ENCODE assay signal across 8 mouse cellular contexts in the genomic region with DNA sequence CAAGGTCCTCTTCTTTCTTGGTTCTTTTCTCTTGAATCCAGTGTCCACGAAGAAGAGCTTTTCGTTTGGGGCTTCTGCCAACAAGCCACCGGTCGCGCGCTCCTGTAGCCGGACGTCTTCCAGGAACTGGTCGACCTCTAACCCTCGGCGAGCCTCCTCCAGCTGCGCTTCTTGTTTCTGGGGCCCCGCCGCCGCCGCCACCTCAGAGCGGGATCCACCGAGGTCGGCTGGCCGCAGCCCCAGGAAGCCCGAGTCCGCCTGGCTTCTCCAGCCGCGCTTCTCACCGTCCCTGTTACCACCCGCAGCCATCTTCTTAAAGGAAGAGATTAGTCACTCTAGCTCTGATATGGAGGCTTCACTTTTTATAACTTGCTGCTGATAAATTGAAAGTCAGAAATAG.
DNase-seq lines count a peak whose midpoint lies in the region; ATAC-seq and TF ChIP-seq lines count a peak whose summit lies in the region.

No protein-coding gene starts in this region.

- intact Hi-C loops in left cerebral cortex, postnatal 36 days (cut with DNase I), result no loop called here

- peak overlapping the region; percentile 34 for H3K4me3 ChIP-seq in forebrain, embryonic 10.5 days
- no peak overlapping the region for H3K4me3 ChIP-seq in forebrain, embryonic 16.5 days (replicated peaks; ENCODE audit: low read length)
- no peak overlapping the region for H3K4me3 ChIP-seq in liver, postnatal 0 days (ENCODE audit: low read depth, low read length)

- ATAC-seq in forebrain, embryonic 16.5 days, result no peak
- peak; percentile 89 for ATAC-seq in common myeloid progenitor, adult 5-6 weeks (replicated peaks; ENCODE audit: low read depth, poor library complexity, severe bottlenecking)
- ATAC-seq in hematopoietic stem cell, adult 5-6 weeks (replicated peaks in 1 of 2; ENCODE audit: insufficient read depth in 1 of 2, low FRiP score in 2 of 2, low TSS enrichment in 1 of 2, low read depth in 1 of 2, poor library complexity in 2 of 2, severe bottlenecking in 2 of 2), result peak; percentile 76 to 85
- no peak for ATAC-seq in liver, postnatal 0 days

- H3K9me3 ChIP-seq in forebrain, embryonic 10.5 days, result peaks cover 5% of the 10 kb centered on the region; the same call in 1 of the 2 replicates
- H3K9me3 ChIP-seq in forebrain, embryonic 16.5 days (ENCODE audit: control insufficient read depth, low read length), result no peaks in the 10 kb centered on the region
- no peaks in the 10 kb centered on the region for H3K9me3 ChIP-seq in liver, postnatal 0 days (ENCODE audit: low read length)

- H3K36me3 ChIP-seq in forebrain, embryonic 10.5 days (replicated peaks), result no peaks in the 10 kb centered on the region
- no peaks in the 10 kb centered on the region for H3K36me3 ChIP-seq in forebrain, embryonic 16.5 days (ENCODE audit: control insufficient read depth, insufficient read depth)
- no peaks in the 10 kb centered on the region for H3K36me3 ChIP-seq in liver, postnatal 0 days (replicated peaks; ENCODE audit: insufficient read depth, low read length)

- WGBS in forebrain, embryonic 10.5 days, result 20% methylated on average over 26 of the region's 26 CpGs
- 21% methylated on average over 26 of the region's 26 CpGs for WGBS in forebrain, embryonic 16.5 days
- WGBS in liver, postnatal 0 days (ENCODE audit: insufficient replicate concordance), result 19% methylated on average over 26 of the region's 26 CpGs

- no peak overlapping the region for H3K9ac ChIP-seq in forebrain, embryonic 16.5 days (replicated peaks; ENCODE audit: low read depth, low read length)
- H3K9ac ChIP-seq in liver, postnatal 0 days (replicated peaks), result no peak overlapping the region

- DNase-seq in forebrain, embryonic 10.5 days (ENCODE audit: extremely low spot score, low spot score), result no peak
- DNase-seq in liver, postnatal 0 days, result peak; percentile 20
- DNase-seq in spleen, adult 12 weeks (ENCODE audit: low spot score), result no peak
- DNase-seq in left cerebral cortex, postnatal 36 days (ENCODE audit: low spot score in 2 of 2), result no peak
- no peak for DNase-seq in urinary bladder, postnatal 14 days (ENCODE audit: low spot score)

- no peak for TF ChIP-seq CTCF in liver, postnatal 0 days (IDR thresholded peaks at IDR 0.05; ENCODE audit: low read depth)

- H3K27me3 ChIP-seq in forebrain, embryonic 10.5 days (ENCODE audit: poor library complexity, severe bottlenecking), result no peaks in the 10 kb centered on the region; the same call in 1 of the 2 replicates
- H3K27me3 ChIP-seq in forebrain, embryonic 16.5 days (replicated peaks; ENCODE audit: control insufficient read depth, insufficient read depth, low read length), result no peaks in the 10 kb centered on the region
- no peaks in the 10 kb centered on the region for H3K27me3 ChIP-seq in liver, postnatal 0 days (ENCODE audit: insufficient read depth, low read length)

- H3K4me1 ChIP-seq in forebrain, embryonic 10.5 days, result peaks cover 4% of the 10 kb centered on the region; the same call in 1 of the 2 replicates
- no peaks in the 10 kb centered on the region for H3K4me1 ChIP-seq in forebrain, embryonic 16.5 days (replicated peaks; ENCODE audit: control insufficient read depth, insufficient read depth, low read length)
- H3K4me1 ChIP-seq in liver, postnatal 0 days (ENCODE audit: insufficient read depth), result no peaks in the 10 kb centered on the region

- no peak overlapping the region for H3K27ac ChIP-seq in forebrain, embryonic 10.5 days
- H3K27ac ChIP-seq in forebrain, embryonic 16.5 days (ENCODE audit: low read length), result no peak overlapping the region
- no peak overlapping the region for H3K27ac ChIP-seq in liver, postnatal 0 days (ENCODE audit: low read depth)

- H3K4me2 ChIP-seq in forebrain, embryonic 16.5 days (ENCODE audit: low read length), result no peak overlapping the region
- H3K4me2 ChIP-seq in liver, postnatal 0 days (ENCODE audit: low read depth, low read length), result peak overlapping the region; percentile 38; the same call in 1 of the 2 replicates

- no peak for TF ChIP-seq EP300 in liver, postnatal 0 days (IDR thresholded peaks at IDR 0.05; ENCODE audit: low read depth)

Comparison
In these comparisons a context has a peak if more than half of its experiments do, and no peak if none do; other contexts are left out.
1. ATAC-seq: peak in common myeloid progenitor, adult 5-6 weeks (single experiment) and hematopoietic stem cell, adult 5-6 weeks (2 of 2); none in forebrain, embryonic 16.5 days (single experiment) and liver, postnatal 0 days (single experiment).